Mouse (Mus musculus): Measurements from ENCODE around the gene Btbd8. TPM values are rescaled to one million over a fixed set of nuclear protein-coding genes. Genes with fewer than 3 reads are reported as not detected.
A peak's percentile ranks its signal among the peaks of the same experiment; 100 is the strongest.

The Btbd8 gene
- 100 to 1,000 TPM; 157 to 161 TPM for total RNA-seq (2021)

- intact Hi-C loops (cut with DNase I) = loop anchor here (2.0 kb wide), 2 partner anchors 61 to 79 kb away; no protein-coding TSS in a partner anchor
- peak; percentile 89 to 94 for DNase-seq (ENCODE audit: low spot score in 2 of 2)
Observed at GRCm38 (mm10) chr5:107437464-107438281, at the start of gene Btbd8. TSS of gene Btbd8 (plus strand) at chr5:107437997.

GRCm38 (mm10) chr5:107389373-107389772 is 48.4 kb upstream of the Btbd8 start:
- peak in 1 of 2 experiments; percentile 54 for DNase-seq (ENCODE audit: low spot score in 2 of 2)
- intact Hi-C loops (cut with DNase I) = no loop called here

GRCm38 (mm10) chr5:107394437-107394836 is 43.4 kb upstream of the Btbd8 start:
- DNase-seq (ENCODE audit: low spot score in 2 of 2) = no peak
- intact Hi-C loops (cut with DNase I) = no loop called here

GRCm38 (mm10) chr5:107402436-107402835 is 35.4 kb upstream of the Btbd8 start, which contains the start of gene Ephx4:
TSS of gene Ephx4 (plus strand) at chr5:107402736.
- intact Hi-C loops (cut with DNase I) = loop anchor here (5.0 kb wide), 1 partner anchor 195 kb away; the partner anchor contains the start of genes Glmn and Rpap2
- no peak for DNase-seq (ENCODE audit: low spot score in 2 of 2)

- DNase-seq (ENCODE audit: low spot score in 2 of 2) = peak; percentile 43 to 58
- intact Hi-C loops (cut with DNase I) = loop anchor here (5.0 kb wide), 1 partner anchor 194 kb away; the partner anchor contains the start of genes Glmn and Rpap2
Observed at GRCm38 (mm10) chr5:107403011-107403946, 34.5 kb upstream of the Btbd8 start.

GRCm38 (mm10) chr5:107403947-107404684 is 33.7 kb upstream of the Btbd8 start:
- peak; percentile 56 to 96 for DNase-seq (ENCODE audit: low spot score in 2 of 2)
- intact Hi-C loops (cut with DNase I) = loop anchor here (1.0 to 5.0 kb wide), 3 partner anchors 93 to 193 kb away; partner anchors contain the start of genes Glmn and Rpap2

GRCm38 (mm10) chr5:107405361-107405760 is 32.4 kb upstream of the Btbd8 start:
- intact Hi-C loops (cut with DNase I) = loop anchor here (2.0 to 5.0 kb wide), 2 partner anchors 37 to 117 kb away; no protein-coding TSS in a partner anchor

GRCm38 (mm10) chr5:107410305-107410704 is 27.5 kb upstream of the Btbd8 start:
- DNase-seq (ENCODE audit: low spot score in 2 of 2) = no peak
- intact Hi-C loops (cut with DNase I) = no loop called here

More at GRCm38 (mm10) chr5:107405361-107405760, 32.4 kb upstream of the Btbd8 start:
- peak; percentile 77 to 97 for DNase-seq (ENCODE audit: low spot score in 2 of 2)

GRCm38 (mm10) chr5:107411326-107411725 is 26.5 kb upstream of the Btbd8 start:
- intact Hi-C loops (cut with DNase I) = no loop called here
- peak in 1 of 2 experiments; percentile 77 for DNase-seq (ENCODE audit: low spot score in 2 of 2)

- intact Hi-C loops (cut with DNase I) = no loop called here
- DNase-seq (ENCODE audit: low spot score in 2 of 2) = no peak
Observed at GRCm38 (mm10) chr5:107412285-107412684, 25.5 kb upstream of the Btbd8 start.

GRCm38 (mm10) chr5:107415098-107415497 is 22.7 kb upstream of the Btbd8 start:
- intact Hi-C loops (cut with DNase I) = no loop called here
- peak in 1 of 2 experiments; percentile 84 for DNase-seq (ENCODE audit: low spot score in 2 of 2)

GRCm38 (mm10) chr5:107421676-107422075 is 16.1 kb upstream of the Btbd8 start:
- intact Hi-C loops (cut with DNase I) = no loop called here
- no peak for DNase-seq (ENCODE audit: low spot score in 2 of 2)

GRCm38 (mm10) chr5:107431249-107431648 is 6.5 kb upstream of the Btbd8 start, which contains the start of gene Lpcat2b:
TSS of gene Lpcat2b (plus strand) at chr5:107431549.
- DNase-seq (ENCODE audit: low spot score in 2 of 2) = no peak
- intact Hi-C loops (cut with DNase I) = no loop called here

- intact Hi-C loops (cut with DNase I) = no loop called here
- DNase-seq (ENCODE audit: low spot score in 2 of 2) = peak in 1 of 2 experiments; percentile 54
Observed at GRCm38 (mm10) chr5:107434001-107434400, 3.8 kb upstream of the Btbd8 start.

GRCm38 (mm10) chr5:107436185-107436584 is 1.6 kb upstream of the Btbd8 start:
- no peak for DNase-seq (ENCODE audit: low spot score in 2 of 2)
- intact Hi-C loops (cut with DNase I) = no loop called here

- intact Hi-C loops (cut with DNase I) = no loop called here
- no peak for DNase-seq (ENCODE audit: low spot score in 2 of 2)
Observed at GRCm38 (mm10) chr5:107436587-107437209, 1.1 kb upstream of the Btbd8 start.

GRCm38 (mm10) chr5:107438353-107438752 is 556 bp downstream of the Btbd8 start:
- intact Hi-C loops (cut with DNase I) = loop anchor here (2.0 kb wide), 2 partner anchors 60 to 80 kb away; no protein-coding TSS in a partner anchor
- no peak for DNase-seq (ENCODE audit: low spot score in 2 of 2)

GRCm38 (mm10) chr5:107441881-107442280 is 4.1 kb downstream of the Btbd8 start:
- DNase-seq (ENCODE audit: low spot score in 2 of 2) = peak in 1 of 2 experiments; percentile 72
- intact Hi-C loops (cut with DNase I) = loop anchor here (5.0 kb wide), 1 partner anchor 35 kb away; no protein-coding TSS in a partner anchor
